Mouse (Mus musculus) heart, embryonic 12.5 days (tissue): ENCODE measurements around the gene Emilin3. TPM values are rescaled to one million over a fixed set of nuclear protein-coding genes. Genes with fewer than 3 reads are reported as not detected.
A peak's percentile ranks its signal among the peaks of the same experiment; 100 is the strongest.

Source experiments
- ATAC-seq: fragments of 200-750 bp; cut with Nextera tagmentation; 2 replicates; pipeline ENCODE4 v1.8.0; 2017; ENCODE audit warnings: moderate TSS enrichment, moderate library complexity; ENCODE audit not compliant: insufficient number of reproducible peaks, low FRiP score
- H3K27ac ChIP-seq: fragments of 300-500 bp; sonication (generic); 2 replicates; pipeline ENCODE4 v1.5.1; 2016; ENCODE audit warnings: mild to moderate bottlenecking, moderate library complexity; ENCODE audit not compliant: poor library complexity, severe bottlenecking
- H3K27me3 ChIP-seq: fragments of 300-500 bp; sonication (generic); replicated peaks from 2 replicates; pipeline ENCODE4 v1.6.1; 2016; ENCODE audit warnings: mild to moderate bottlenecking, moderate library complexity
- H3K36me3 ChIP-seq: fragments of 300-500 bp; sonication (generic); 2 replicates; pipeline ENCODE4 v1.6.1; 2016; ENCODE audit warnings: mild to moderate bottlenecking, moderate library complexity
- H3K4me1 ChIP-seq: fragments of 300-500 bp; sonication (generic); replicated peaks from 2 replicates; pipeline ENCODE4 v1.6.1; 2016; ENCODE audit warnings: mild to moderate bottlenecking
- H3K4me2 ChIP-seq: fragments of 300-500 bp; sonication (generic); 2 replicates; pipeline ENCODE4 v1.6.1; 2016; ENCODE audit warnings: mild to moderate bottlenecking, moderate library complexity
- H3K4me3 ChIP-seq: fragments of 300-500 bp; sonication (generic); 2 replicates; pipeline ENCODE4 v1.5.1; 2016; ENCODE audit warnings: mild to moderate bottlenecking
- H3K9ac ChIP-seq: fragments of 300-500 bp; sonication (generic); 2 replicates; pipeline ENCODE4 v1.6.1; 2016; ENCODE audit warnings: mild to moderate bottlenecking, moderate library complexity
- H3K9me3 ChIP-seq: fragments of 300-500 bp; sonication (generic); replicated peaks from 2 replicates; pipeline ENCODE4 v1.6.1; 2016; ENCODE audit warnings: mild to moderate bottlenecking, moderate library complexity
- WGBS: fragments of 180-500 bp; shearing (Covaris S2); methylation state at CpG from one replicate; pipeline ENCODE4 v1.1.7; 2016; 5-methylcytosine and 5-hydroxymethylcytosine counted together
- polyA plus RNA-seq: library from polyadenylated mRNA; unstranded; fragments of >200 nt; fragmentation: Nextera tagmentation; extraction: Ambion mirVana; gene quantifications from 2 replicates; pipeline ENCODE4 v1.2.1, GENCODE M21; 2016

The Emilin3 gene
- polyA plus RNA-seq, 1 experiment from 2014 or later: 2.8 TPM

DNA sequence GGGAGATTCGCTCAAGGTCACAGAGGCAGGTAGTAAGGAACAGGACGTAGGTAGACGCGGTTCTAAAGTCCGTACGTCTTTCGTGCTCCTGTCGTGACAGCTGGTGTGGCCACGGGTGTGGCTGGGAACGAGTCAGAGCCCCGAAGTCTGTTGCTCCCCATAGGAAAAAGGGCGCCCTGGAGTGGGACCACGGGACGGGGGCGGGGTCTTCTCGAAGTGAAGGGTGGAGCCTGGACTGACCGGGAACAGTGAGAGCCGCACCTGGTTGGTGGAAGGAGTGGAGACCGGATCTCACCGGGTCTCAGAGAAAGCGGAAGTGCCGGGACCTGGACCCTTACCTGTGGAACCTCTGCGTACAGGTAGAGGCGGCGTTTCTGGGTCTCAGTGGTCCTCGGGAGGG lies 24.3 kb downstream of the Emilin3 start:
- Histone ChIP-seq H3K4me2 (peak overlapping the region; percentile 96), H3K9ac (peak overlapping the region; percentile 59), H3K27ac (no peak overlapping the region), H3K9me3 (no peaks in the 10 kb centered on the region), H3K36me3 (no peaks in the 10 kb centered on the region), H3K27me3 (peaks cover 16% of the 10 kb centered on the region), H3K4me3 (peak overlapping the region; percentile 56), H3K4me1 (peaks cover 14% of the 10 kb centered on the region)
- WGBS: under 1% methylated on average over 26 of the region's 26 CpGs
- ATAC-seq: peak; percentile 84

DNA sequence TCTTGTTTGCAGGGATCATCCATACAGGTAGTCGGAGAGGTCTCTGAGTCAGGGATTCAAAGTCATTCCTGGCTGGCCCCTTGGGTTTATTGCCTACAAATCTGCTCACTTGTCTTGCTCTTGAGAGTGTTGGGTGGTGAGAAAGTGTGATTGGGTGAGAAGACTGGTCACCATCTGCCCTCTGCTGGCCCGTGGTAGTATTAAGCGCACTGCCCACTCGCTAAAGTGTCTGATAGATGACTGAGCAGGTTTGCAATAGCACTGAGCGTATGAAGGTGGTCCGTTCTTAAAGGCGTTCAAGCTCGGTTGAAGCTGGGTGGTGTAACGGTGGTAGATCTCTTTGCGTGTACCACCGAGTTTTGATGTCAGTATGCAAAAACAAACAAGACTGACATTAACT lies 24.8 kb downstream of the Emilin3 start:
- Histone ChIP-seq H3K4me3 (peak overlapping the region; percentile 56), H3K9me3 (no peaks in the 10 kb centered on the region), H3K27me3 (peaks cover 16% of the 10 kb centered on the region), H3K27ac (no peak overlapping the region), H3K4me2 (peak overlapping the region; percentile 96), H3K9ac (peak overlapping the region; percentile 59), H3K4me1 (peaks cover 14% of the 10 kb centered on the region), H3K36me3 (no peaks in the 10 kb centered on the region)
- WGBS: 3% methylated on average over 11 of the region's 11 CpGs
- ATAC-seq: peak; percentile 88

DNA sequence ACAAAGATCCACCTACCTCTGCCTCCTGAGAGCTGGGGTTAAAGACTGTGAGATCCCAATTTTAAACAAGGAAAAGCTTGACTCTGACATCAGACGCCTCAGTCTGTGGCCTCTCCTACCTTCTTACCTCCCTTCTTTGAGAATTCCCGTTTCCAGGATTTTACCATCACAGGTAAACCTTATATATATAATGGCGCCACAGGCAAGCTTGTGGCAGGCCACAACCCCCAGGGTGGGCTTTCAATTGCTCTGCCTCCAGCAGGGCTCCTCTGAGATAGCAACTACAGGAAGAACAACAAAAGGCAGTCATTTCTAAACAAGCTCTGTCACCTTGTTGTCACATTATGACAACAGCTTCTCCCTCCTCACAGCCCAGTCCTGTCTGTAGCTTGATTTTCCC lies 25.9 kb downstream of the Emilin3 start:
- Histone ChIP-seq H3K9ac (no peak overlapping the region), H3K4me3 (no peak overlapping the region), H3K4me1 (peaks cover 17% of the 10 kb centered on the region), H3K4me2 (no peak overlapping the region), H3K36me3 (no peaks in the 10 kb centered on the region), H3K27ac (no peak overlapping the region), H3K9me3 (no peaks in the 10 kb centered on the region), H3K27me3 (peaks cover 16% of the 10 kb centered on the region; the same call in 1 of the 2 replicates)
- WGBS: 62% methylated on average over 3 of the region's 3 CpGs
- no peak for ATAC-seq

DNA sequence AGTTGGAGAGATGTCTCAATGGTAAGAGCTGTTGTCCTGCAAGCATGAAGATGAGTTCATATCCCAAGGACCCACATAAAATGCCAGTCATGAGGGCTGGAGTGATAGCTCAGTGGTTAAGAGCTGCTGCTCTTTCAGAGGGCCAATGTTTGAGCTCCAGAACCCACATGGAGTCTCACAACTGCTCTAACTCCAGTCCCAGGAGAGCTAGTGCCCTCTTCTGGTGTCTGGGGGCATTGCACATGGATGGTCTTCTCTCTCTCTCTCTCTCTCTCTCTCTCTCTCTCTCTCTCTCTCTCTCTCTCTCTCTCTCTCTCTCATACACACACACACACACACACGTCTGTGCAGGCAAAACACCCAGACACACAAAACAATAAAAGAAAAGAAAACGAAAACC lies 27.3 kb downstream of the Emilin3 start:
- Histone ChIP-seq H3K4me3 (no peak overlapping the region), H3K27ac (no peak overlapping the region), H3K9ac (no peak overlapping the region), H3K36me3 (no peaks in the 10 kb centered on the region), H3K27me3 (0 out of 2 replicates have a peak, but pooled peaks cover 10% of the 10 kb centered on the region), H3K4me2 (no peak overlapping the region), H3K9me3 (no peaks in the 10 kb centered on the region), H3K4me1 (peaks cover 31% of the 10 kb centered on the region)
- ATAC-seq: no peak
- 15% methylated on average over 2 of the region's 2 CpGs for WGBS

DNA sequence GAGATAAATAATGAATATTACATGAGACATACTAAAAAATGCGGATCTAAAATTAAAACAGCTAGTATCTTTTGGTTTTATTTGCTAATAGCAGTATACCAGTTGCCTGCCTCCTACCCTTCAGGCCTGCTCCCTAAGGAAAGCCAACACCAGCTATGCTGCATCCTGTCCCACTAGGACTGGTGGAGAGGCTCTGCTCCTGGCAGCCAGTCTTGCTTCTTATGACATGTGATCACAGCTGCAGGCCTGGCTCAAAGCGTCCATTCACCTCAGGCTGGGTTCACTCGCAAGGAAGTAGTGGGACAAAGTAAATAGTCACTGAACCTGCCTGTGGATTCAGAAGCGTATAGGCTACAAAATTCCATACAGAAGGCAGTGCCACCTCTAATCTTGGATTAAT lies 28.2 kb downstream of the Emilin3 start:
- Histone ChIP-seq H3K27me3 (0 out of 2 replicates have a peak, but pooled peaks cover 5% of the 10 kb centered on the region), H3K9me3 (no peaks in the 10 kb centered on the region), H3K4me2 (no peak overlapping the region), H3K27ac (no peak overlapping the region), H3K4me1 (peaks cover 31% of the 10 kb centered on the region), H3K36me3 (no peaks in the 10 kb centered on the region), H3K9ac (no peak overlapping the region), H3K4me3 (no peak overlapping the region)
- WGBS: 70% methylated on average over 4 of the region's 4 CpGs
- ATAC-seq: no peak

DNA sequence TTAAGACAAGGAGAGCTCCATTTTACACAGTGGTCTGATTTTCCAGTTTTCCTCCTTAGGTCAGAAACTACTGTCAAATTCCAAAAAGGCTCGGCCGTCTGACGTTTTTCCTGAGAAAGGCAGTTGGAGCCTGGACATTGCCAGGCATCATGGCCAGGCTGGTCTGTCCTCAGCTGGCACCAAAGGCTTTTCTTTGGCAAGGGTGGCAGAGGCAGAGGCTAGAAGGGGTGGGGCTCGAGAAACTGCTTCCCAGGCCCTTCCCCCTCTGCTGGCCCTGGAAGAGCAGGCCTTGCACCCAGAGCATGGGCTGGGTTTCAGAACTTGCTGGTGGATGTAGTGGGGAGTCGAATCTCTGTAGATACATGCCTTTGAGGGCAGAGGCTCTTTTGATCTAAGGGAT lies 29.7 kb downstream of the Emilin3 start:
- no peak overlapping the region for H3K4me3 ChIP-seq
- ATAC-seq: no peak
- peaks cover 17% of the 10 kb centered on the region for H3K4me1 ChIP-seq
- no peak overlapping the region for H3K9ac ChIP-seq
- no peak overlapping the region for H3K4me2 ChIP-seq
- no peaks in the 10 kb centered on the region for H3K36me3 ChIP-seq
- 78% methylated on average over 5 of the region's 5 CpGs for WGBS
- H3K9me3 ChIP-seq: no peaks in the 10 kb centered on the region
- no peaks in the 10 kb centered on the region for H3K27me3 ChIP-seq
- no peak overlapping the region for H3K27ac ChIP-seq

DNA sequence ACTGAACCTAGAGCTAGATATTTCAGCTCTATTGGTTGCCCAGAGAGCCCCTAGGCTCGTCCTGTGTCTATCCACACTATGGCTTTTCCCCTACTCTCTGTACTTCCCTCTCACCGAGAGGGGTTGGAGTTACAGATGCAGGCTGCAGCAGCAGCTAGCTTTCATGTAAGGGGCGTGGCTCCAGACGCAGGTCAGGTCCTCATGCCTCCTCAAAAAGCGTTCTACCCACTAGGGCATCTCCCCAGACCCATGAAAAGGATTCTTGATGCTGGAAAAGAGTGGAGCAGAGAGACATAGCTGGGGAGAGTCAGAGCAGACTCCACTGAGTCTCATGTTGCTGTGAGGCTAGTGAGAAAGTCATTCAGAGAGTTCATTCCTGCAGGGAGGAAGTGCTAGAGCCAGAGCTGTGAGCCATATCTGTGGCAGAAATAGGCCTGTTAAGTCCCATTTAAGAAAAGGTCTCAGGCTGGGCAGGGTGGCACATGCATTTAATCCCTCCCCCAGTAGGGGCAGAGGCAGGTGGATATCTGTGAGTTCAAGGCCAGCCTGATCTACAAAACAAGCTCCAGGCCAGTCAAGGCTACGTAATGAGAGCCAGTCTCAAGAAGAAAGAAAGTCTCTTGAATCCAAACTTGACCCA lies 30.5 kb downstream of the Emilin3 start:
- Histone ChIP-seq H3K9ac (no peak overlapping the region), H3K9me3 (no peaks in the 10 kb centered on the region), H3K27me3 (no peaks in the 10 kb centered on the region), H3K4me2 (no peak overlapping the region), H3K27ac (no peak overlapping the region), H3K36me3 (no peaks in the 10 kb centered on the region), H3K4me3 (no peak overlapping the region), H3K4me1 (peaks cover 17% of the 10 kb centered on the region)
- 50% methylated on average over 6 of the region's 6 CpGs for WGBS
- no peak for ATAC-seq

DNA sequence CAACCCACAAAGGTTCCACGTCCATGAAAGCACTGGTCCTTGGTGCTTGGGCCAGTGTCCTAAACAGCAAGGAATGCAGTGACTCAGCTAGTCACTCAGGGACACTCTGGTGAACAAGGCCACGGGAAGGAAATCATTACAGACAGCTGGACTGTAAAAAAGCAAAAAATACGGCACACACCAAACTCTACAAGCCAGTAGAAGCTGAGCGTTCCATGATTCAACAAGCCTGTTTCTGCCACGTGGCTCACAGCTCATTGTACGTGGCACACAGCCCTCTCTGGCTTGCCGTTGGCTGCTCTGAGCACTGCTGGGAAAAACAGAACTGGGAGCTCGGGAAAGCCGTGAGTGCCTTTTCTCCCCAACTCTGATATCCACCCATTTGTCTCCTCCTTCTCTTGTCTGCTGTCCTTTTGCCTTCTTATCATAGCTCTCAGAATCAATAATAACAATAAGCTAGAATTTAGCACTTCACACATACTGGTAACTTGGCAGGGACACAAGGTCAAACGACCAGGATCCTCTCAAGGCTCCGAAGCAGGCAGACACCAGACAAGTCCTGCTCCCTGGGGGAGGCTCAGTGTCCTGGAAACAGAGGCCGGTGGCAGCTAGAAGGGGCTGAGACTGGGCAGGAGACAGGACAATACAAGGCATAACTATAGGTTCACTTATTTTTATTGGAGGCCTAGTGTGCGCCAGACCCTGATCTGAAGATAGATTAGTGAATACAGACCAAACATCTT lies 31.5 kb downstream of the Emilin3 start, which contains the start of gene Lpin3:
Gene Lpin3 (plus strand): TSS at position 218 of the 743 bp plus-strand sequence.
- H3K9ac ChIP-seq: no peak within 1 kb of the TSS
- 44% methylated on average over 13 of the region's 13 CpGs for WGBS
- H3K9me3 ChIP-seq: no peaks in the 10 kb centered on the region; the same call in 1 of the 2 replicates
- no peak within 1 kb of the TSS for H3K27ac ChIP-seq
- peaks cover 17% of the 10 kb centered on the region for H3K4me1 ChIP-seq
- H3K27me3 ChIP-seq: no peaks in the 10 kb centered on the region
- no peak within 1 kb of the TSS for H3K4me2 ChIP-seq
- H3K4me3 ChIP-seq: no peak within 1 kb of the TSS
- no peak for ATAC-seq
- H3K36me3 ChIP-seq: no peaks in the 10 kb centered on the region

DNA sequence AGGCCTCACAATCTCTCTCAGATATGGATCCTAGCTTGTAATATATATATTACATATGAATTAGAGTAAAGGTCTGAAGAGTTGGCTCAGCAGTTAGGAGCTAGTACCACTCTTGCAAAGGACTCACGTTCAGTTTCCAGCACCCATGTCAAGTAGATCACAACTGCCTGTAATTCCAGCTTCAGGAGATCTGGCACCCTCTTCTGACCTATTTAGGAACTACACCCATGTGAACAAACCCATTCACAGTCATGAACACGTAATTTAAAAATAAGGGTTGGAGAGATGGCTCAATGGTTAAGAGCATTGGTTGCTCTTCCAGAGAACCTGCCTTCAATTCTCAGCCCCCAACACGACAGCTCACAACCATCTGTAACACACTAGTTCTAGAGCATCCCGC lies 36.0 kb downstream of the Emilin3 start:
- H3K4me3 ChIP-seq: no peak overlapping the region
- ATAC-seq: no peak
- H3K4me1 ChIP-seq: peaks cover 19% of the 10 kb centered on the region
- no peak overlapping the region for H3K4me2 ChIP-seq
- H3K27ac ChIP-seq: no peak overlapping the region
- no peaks in the 10 kb centered on the region; the same call in 1 of the 2 replicates for H3K9me3 ChIP-seq
- 79% methylated on average over 4 of the region's 4 CpGs for WGBS
- H3K36me3 ChIP-seq: no peaks in the 10 kb centered on the region
- no peak overlapping the region for H3K9ac ChIP-seq
- H3K27me3 ChIP-seq: no peaks in the 10 kb centered on the region

DNA sequence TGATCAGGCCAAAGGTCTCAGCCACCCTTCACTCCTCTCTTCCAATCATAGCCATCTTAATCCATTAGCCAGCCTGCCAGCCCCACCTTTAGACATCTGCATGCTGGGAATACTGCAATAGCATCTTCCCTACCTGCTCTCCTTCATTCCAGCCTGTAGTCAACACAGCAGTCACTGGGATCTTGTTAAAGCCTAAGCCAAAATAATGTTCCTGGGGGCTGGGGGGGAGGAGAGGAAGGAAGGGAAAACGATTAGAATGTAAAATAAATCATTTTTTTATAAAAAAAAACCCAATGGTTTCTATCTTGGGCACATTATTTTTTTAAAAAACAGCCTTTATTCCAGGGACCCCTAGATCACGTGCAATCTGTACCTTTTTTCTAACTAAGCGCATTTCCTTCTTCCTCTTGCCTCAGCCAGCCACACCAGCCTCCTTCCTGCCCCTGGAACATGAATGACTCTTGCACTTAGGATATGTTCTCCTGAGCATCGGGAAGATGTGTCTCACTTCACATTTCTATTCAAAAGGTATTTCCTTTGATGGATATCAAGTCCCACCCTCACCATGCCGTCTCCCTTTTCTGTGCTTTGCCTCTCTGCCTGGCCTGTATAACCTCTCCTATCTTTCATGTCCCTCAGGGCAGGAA lies 37.8 kb downstream of the Emilin3 start:
- H3K27ac ChIP-seq: no peak overlapping the region
- no peaks in the 10 kb centered on the region for H3K27me3 ChIP-seq
- H3K9me3 ChIP-seq: no peaks in the 10 kb centered on the region; the same call in 1 of the 2 replicates
- no peak overlapping the region for H3K4me2 ChIP-seq
- H3K9ac ChIP-seq: no peak overlapping the region
- H3K4me3 ChIP-seq: no peak overlapping the region
- no peaks in the 10 kb centered on the region for H3K36me3 ChIP-seq
- 70% methylated on average over 5 of the region's 5 CpGs for WGBS
- peaks cover 7% of the 10 kb centered on the region for H3K4me1 ChIP-seq
- no peak for ATAC-seq

DNA sequence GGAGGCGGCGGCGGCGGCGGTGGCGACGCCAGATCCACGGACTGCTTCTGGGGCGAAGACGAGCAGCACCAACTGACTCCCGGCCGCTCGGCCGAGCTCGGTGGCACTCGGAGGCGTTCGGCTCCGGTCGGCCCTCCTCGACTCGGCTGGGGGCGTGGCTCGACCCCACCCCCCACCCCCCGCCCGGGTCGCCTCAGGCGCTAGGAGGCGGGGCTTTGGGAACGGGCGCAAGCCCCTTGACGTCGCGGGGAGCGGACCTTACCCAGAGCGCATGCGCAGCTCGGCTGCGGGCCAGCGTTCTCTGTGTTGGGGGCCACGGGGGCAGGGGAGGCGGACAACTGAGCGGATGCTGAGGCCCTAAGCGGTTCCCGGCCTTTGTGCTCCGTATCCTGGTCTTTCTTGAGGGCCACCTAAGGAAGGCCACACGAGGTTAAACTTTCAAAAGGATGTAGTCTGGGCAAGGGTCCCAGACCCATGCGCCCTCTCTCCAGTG lies 39.2 kb downstream of the Emilin3 start, which contains the start of gene Zhx3:
Gene Zhx3 (minus strand): TSS at position 109 of the 493 bp plus-strand sequence.
- peak within 1 kb of the TSS; percentile 87 for H3K4me3 ChIP-seq
- no peaks in the 10 kb centered on the region; the same call in 1 of the 2 replicates for H3K9me3 ChIP-seq
- peak; percentile 98 for ATAC-seq
- H3K4me1 ChIP-seq: peaks cover 7% of the 10 kb centered on the region
- 1% methylated on average over 34 of the region's 48 CpGs for WGBS
- no peaks in the 10 kb centered on the region for H3K36me3 ChIP-seq
- no peaks in the 10 kb centered on the region for H3K27me3 ChIP-seq
- H3K27ac ChIP-seq: peak within 1 kb of the TSS; percentile 97
- peak within 1 kb of the TSS; percentile 77 for H3K4me2 ChIP-seq
- H3K9ac ChIP-seq: peak within 1 kb of the TSS; percentile 98
